Mouse (Mus musculus) embryonic facial prominence, embryonic 14.5 days (tissue): ENCODE measurements around the gene Xpnpep2. TPM values are rescaled to one million over a fixed set of nuclear protein-coding genes. Genes with fewer than 3 reads are reported as not detected.

ENCODE experiments used
- ATAC-seq: fragments of 200-750 bp; cut with Nextera tagmentation; 2 replicates; pipeline ENCODE4 v1.8.0; 2017; ENCODE audit warnings: low read depth, moderate number of reproducible peaks, moderate TSS enrichment
- DNase-seq: peaks from one replicate; pipeline ENCODE4 v3.0.0-alpha.2; 2015; ENCODE audit warnings: low spot score
- H3K27ac ChIP-seq: fragments of 300-500 bp; sonication (generic); replicated peaks from 2 replicates; pipeline ENCODE4 v1.5.1; 2014; ENCODE audit warnings: low read depth, mild to moderate bottlenecking, low read length, moderate library complexity
- H3K27me3 ChIP-seq: fragments of 300-500 bp; sonication (generic); replicated peaks from 2 replicates; pipeline ENCODE4 v1.6.1; 2014; ENCODE audit warnings: low read length; ENCODE audit not compliant: control insufficient read depth, insufficient read depth
- H3K36me3 ChIP-seq: fragments of 300-500 bp; sonication (generic); 2 replicates; pipeline ENCODE4 v1.6.1; 2014; ENCODE audit warnings: low read length, mixed read lengths; ENCODE audit not compliant: control insufficient read depth, insufficient read depth
- H3K4me1 ChIP-seq: fragments of 300-500 bp; sonication (generic); 2 replicates; pipeline ENCODE4 v1.6.1; 2014; ENCODE audit warnings: antibody characterized with exemption, low read length; ENCODE audit not compliant: control insufficient read depth, insufficient read depth
- H3K4me2 ChIP-seq: fragments of 300-500 bp; sonication (generic); 2 replicates; pipeline ENCODE4 v1.6.1; 2014; ENCODE audit warnings: low read depth, mild to moderate bottlenecking, low read length, moderate library complexity, mixed read lengths
- H3K4me3 ChIP-seq: fragments of 300-500 bp; sonication (generic); 2 replicates; pipeline ENCODE4 v1.5.1; 2014; ENCODE audit warnings: low read depth, mild to moderate bottlenecking, low read length
- H3K9ac ChIP-seq: fragments of 300-500 bp; sonication (generic); 2 replicates; pipeline ENCODE4 v1.6.1; 2014; ENCODE audit warnings: low read depth, mild to moderate bottlenecking, low read length, moderate library complexity, mixed read lengths
- H3K9me3 ChIP-seq: fragments of 300-500 bp; sonication (generic); 2 replicates; pipeline ENCODE4 v1.6.1; 2016; ENCODE audit warnings: low read length; ENCODE audit not compliant: control insufficient read depth
- WGBS: fragments of 180-500 bp; shearing (Covaris S2); extraction: QIAGEN DNeasy Blood & Tissue Kit; methylation state at CpG from one replicate; pipeline ENCODE4 v1.1.7; 2014; 5-methylcytosine and 5-hydroxymethylcytosine counted together
- polyA plus RNA-seq: library from polyadenylated mRNA; unstranded; fragments of >200 nt; fragmentation: Nextera tagmentation; extraction: Ambion mirVana; gene quantifications from 2 replicates; pipeline ENCODE4 v1.2.1, GENCODE M21; 2014

Xpnpep2 gene
- polyA plus RNA-seq, 1 experiment from 2014 or later, result 4.6 TPM

DNA sequence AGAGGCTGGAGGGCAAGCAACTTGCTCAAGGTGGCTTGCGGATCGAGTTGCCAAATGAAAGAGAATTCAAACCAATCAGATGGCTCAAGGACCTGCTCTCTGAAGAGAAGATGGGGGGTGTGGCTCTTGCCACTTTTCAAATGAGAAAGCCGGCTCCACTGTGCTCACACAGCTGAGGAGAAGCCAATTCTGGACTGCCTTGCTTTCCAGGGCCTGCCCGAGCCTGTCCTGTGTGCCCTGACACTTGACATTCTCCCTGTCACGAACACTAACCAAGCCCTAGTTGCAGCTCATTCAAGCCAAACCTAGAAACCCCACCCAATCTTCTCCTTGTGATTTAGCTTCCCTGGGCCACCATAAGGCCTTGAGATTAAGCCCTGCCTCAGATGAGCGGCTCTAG lies 29.5 kb downstream of the Xpnpep2 start:
- no peaks in the 10 kb centered on the region for H3K9me3 ChIP-seq
- no peak overlapping the region for H3K27ac ChIP-seq
- WGBS, result 59% methylated on average over 6 of the region's 6 CpGs
- ATAC-seq, result no peak
- H3K9ac ChIP-seq, result no peak overlapping the region
- no peaks in the 10 kb centered on the region for H3K27me3 ChIP-seq
- no peak overlapping the region for H3K4me2 ChIP-seq
- H3K36me3 ChIP-seq, result no peaks in the 10 kb centered on the region
- no peaks in the 10 kb centered on the region; the same call in 1 of the 2 replicates for H3K4me1 ChIP-seq
- no peak for DNase-seq
- no peak overlapping the region for H3K4me3 ChIP-seq

DNA sequence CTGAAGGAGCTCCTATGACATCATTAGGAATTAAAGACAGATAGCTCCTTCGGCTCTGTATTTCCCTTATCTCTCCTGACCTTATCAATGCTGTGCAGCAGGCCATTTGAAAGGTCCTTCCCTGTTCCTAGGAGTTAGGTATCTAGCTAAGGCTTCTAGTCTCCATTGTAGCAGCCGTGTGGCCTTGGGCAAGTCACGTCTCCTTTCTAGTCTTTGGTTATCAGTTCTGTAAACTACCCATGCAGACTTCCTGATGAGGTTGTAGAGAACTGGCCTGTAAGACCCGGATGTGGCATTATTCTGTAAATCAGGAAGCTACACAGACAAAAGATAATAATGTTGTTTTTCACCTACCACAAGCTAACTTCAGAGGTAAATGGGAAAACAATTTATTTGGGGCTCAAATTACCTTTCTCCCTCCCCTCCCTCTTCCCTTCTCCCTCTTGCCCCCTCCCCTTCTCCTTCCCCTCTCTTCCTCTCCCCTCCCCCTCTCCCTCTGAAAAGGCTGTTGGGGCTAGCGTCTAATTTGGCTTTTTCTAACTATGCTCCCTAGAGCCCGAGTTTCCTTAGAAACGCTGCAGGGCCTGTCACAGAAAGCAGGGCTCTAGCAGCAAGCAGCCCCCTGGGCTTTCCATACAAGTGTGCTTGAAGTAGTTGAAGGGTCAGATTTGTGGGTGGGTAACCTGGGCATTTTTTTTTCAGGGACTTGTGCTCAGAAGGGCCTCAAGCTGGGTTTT lies 30.2 kb downstream of the Xpnpep2 start:
- Histone ChIP-seq H3K4me3 (no peak overlapping the region), H3K36me3 (no peaks in the 10 kb centered on the region), H3K9ac (no peak overlapping the region), H3K27ac (no peak overlapping the region), H3K27me3 (no peaks in the 10 kb centered on the region), H3K4me1 (no peaks in the 10 kb centered on the region; the same call in 1 of the 2 replicates), H3K4me2 (no peak overlapping the region), H3K9me3 (no peaks in the 10 kb centered on the region)
- ATAC-seq, result no peak
- peak; percentile 24 for DNase-seq
- 44% methylated on average over 7 of the region's 7 CpGs for WGBS

- H3K27ac ChIP-seq, result no peak overlapping the region
- H3K36me3 ChIP-seq, result no peaks in the 10 kb centered on the region
- H3K4me1 ChIP-seq, result no peaks in the 10 kb centered on the region; the same call in 1 of the 2 replicates
- no peaks in the 10 kb centered on the region for H3K27me3 ChIP-seq
- H3K4me3 ChIP-seq, result no peak overlapping the region
- DNase-seq (no peak), ATAC-seq (0 out of 2 replicates have a peak, but pooled peaks have one; percentile 27)
- H3K9ac ChIP-seq, result no peak overlapping the region
- H3K4me2 ChIP-seq, result no peak overlapping the region
- 44% methylated on average over 13 of the region's 14 CpGs for WGBS
- H3K9me3 ChIP-seq, result no peaks in the 10 kb centered on the region
These were observed 31.1 kb downstream of the Xpnpep2 start for GRCm38 (mm10) chrX:48139368-48140285.

DNA sequence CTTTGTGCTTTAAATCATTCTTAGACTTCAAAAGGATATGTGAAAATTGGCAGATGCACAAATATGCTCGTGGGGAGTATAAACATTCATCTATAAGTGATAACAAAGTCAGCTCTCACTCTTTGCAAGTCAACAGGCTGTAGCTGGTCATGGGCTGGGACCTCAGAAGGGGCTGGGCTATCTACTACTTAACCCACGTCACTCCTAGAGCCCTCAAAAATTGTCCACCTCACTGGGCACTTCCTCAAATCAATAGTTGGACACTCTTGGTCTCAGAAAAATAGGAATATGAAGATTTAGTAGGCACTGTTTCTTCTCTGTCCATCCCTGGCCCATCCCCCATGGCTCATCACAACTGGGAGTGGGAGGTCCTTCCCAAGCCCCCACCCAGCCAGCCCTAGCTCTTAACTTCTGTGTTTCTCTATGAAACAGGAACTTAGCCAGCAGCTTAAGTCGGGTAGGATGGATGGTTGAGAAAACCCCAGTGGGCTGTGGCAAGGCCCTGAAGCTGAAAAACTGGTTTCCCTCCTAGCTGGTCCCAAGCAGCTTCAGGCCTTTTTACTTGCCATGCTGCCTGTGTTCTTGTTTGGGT lies 31.9 kb downstream of the Xpnpep2 start:
- Histone ChIP-seq H3K4me2 (no peak overlapping the region), H3K27ac (no peak overlapping the region), H3K4me3 (no peak overlapping the region), H3K9ac (no peak overlapping the region), H3K4me1 (no peaks in the 10 kb centered on the region; the same call in 1 of the 2 replicates), H3K36me3 (no peaks in the 10 kb centered on the region), H3K9me3 (no peaks in the 10 kb centered on the region), H3K27me3 (no peaks in the 10 kb centered on the region)
- DNase-seq, result peak; percentile 40
- peak; percentile 37; the same call in 1 of the 2 replicates for ATAC-seq
- WGBS, result 27% methylated on average over 3 of the region's 3 CpGs

GRCm38 (mm10) chrX:48141481-48141880 lies 33.0 kb downstream of the Xpnpep2 start:
- ATAC-seq, result no peak
- Histone ChIP-seq H3K9ac (no peak overlapping the region), H3K36me3 (no peaks in the 10 kb centered on the region), H3K27me3 (no peaks in the 10 kb centered on the region), H3K27ac (no peak overlapping the region), H3K9me3 (no peaks in the 10 kb centered on the region), H3K4me1 (no peaks in the 10 kb centered on the region; the same call in 1 of the 2 replicates), H3K4me3 (no peak overlapping the region), H3K4me2 (no peak overlapping the region)
- WGBS, result 76% methylated on average over 6 of the region's 6 CpGs
- DNase-seq, result no peak

DNA sequence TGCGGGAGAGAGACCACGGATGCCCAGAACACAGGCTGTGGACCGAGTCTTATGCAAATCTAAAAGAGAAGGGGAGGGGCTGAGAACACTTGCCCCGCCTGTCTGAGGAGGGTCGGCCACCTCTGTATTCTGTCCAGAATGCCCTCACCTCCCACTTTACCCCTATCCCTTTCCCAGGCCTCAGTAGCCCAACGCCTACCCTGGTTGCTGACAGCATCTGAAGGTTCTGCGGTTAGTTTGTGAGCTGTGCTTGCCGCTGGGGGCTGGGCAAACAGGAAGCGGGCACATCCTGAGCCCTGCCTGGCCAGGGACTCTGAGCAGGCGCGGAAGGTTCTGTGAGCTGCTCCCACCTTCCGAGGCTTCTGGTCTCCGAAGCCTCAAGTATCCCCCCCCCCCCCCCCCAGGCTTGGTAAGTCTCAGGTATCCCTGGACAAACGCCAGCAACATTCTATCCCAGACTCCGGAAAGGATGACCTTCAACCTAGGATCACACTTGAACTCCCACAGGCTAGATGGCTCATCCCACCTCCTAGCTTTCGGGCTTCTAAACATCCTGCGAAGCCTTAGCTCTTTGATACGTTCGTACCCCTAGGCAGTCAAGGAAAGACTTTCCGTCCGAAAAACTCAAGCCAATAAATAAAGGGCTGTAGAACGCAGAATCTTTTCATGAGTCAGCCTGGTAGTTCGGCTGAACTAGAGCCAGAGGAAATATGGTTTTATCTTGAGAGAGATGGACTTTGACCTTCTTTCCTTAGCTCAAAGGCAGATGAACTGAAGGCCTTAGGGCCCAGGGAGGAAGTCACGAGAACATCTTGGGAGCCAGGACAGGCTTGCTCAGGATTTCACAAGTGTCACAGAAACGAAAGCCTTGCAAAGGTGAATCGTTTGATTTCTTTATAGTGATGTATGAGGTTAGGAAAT lies 35.1 kb downstream of the Xpnpep2 start:
- H3K4me3 ChIP-seq, result peak overlapping the region; percentile 29
- no peaks in the 10 kb centered on the region; the same call in 1 of the 2 replicates for H3K4me1 ChIP-seq
- H3K27me3 ChIP-seq, result no peaks in the 10 kb centered on the region
- H3K9ac ChIP-seq, result 0 out of 2 replicates have a peak overlapping the region, but pooled peaks have one; percentile 43
- H3K36me3 ChIP-seq, result no peaks in the 10 kb centered on the region
- peak overlapping the region; percentile 49 for H3K4me2 ChIP-seq
- peak; percentile 24 for DNase-seq
- H3K9me3 ChIP-seq, result no peaks in the 10 kb centered on the region
- WGBS, result 44% methylated on average over 21 of the region's 26 CpGs
- no peak overlapping the region for H3K27ac ChIP-seq
- no peak; the same call in 1 of the 2 replicates for ATAC-seq

DNA sequence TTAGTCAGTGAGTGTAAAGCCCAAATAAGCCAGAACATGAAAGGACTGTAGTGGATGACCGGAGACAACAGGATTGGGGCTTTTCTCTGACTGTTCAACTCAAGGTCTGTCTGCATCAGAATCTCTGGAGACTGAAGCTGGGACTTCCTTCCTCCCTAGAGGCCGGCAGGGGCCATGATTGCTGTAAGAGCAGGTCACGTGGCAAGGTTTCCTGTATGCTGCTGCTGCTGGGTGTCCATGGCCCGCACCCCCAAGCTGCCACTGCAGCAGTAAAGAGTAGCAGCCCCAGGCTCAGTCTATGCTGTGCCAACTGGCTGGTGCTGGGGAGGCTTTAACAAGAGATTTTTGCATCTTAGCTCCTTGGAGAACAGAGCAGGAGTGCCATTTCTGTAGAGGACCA lies 37.7 kb downstream of the Xpnpep2 start, which contains the start of gene Sash3:
Sash3 (plus strand) TSS at position 175 of the 400 bp plus-strand sequence.
- Histone ChIP-seq H3K4me2 (no peak within 1 kb of the TSS), H3K36me3 (no peaks in the 10 kb centered on the region), H3K27me3 (no peaks in the 10 kb centered on the region), H3K27ac (no peak within 1 kb of the TSS), H3K9ac (no peak within 1 kb of the TSS), H3K9me3 (no peaks in the 10 kb centered on the region), H3K4me3 (no peak within 1 kb of the TSS), H3K4me1 (no peaks in the 10 kb centered on the region; the same call in 1 of the 2 replicates)
- no peak for ATAC-seq
- DNase-seq, result no peak
- WGBS, result 79% methylated on average over 4 of the region's 4 CpGs
